Mouse (Mus musculus) ZHBTc4 (cell line): ENCODE data around the gene Gm6676.
"Not testable (repeated sequence)": the region's sequence is repeated elsewhere in the genome, so short reads cannot be mapped to it uniquely, and the experiment has no call there.

Experiments
- DNase-seq: peaks from one replicate; pipeline ENCODE4 v3.0.0-alpha.2; 2011; ENCODE audit warnings: low read depth, low spot score

Gene Gm6676

GRCm38 (mm10) chr14:7125312-7125711, at the start of gene Gm6676:
Gene Gm6676 (minus strand): TSS chr14:7125412.
- DNase-seq, result not testable (repeated sequence)

GRCm38 (mm10) chr14:7174483-7174971, 49.3 kb upstream of the Gm6676 start, which contains the start of gene Gm3512:
Gene Gm3512 (minus strand): TSS chr14:7174533.
- not testable (repeated sequence) for DNase-seq

GRCm38 (mm10) chr14:7105124-7105802, 19.9 kb downstream of the Gm6676 start:
- DNase-seq, result peak; percentile 22

- DNase-seq, result not testable (repeated sequence)
Measured at GRCm38 (mm10) chr14:7100521-7100920, 24.7 kb downstream of the Gm6676 start, which contains the start of gene Gm3696. Gene Gm3696 (minus strand): TSS chr14:7100621.
